Mouse (Mus musculus): Measurements from ENCODE around the gene Zfp334.

GRCm38 (mm10) chr2:165329703-165330102 is 58.4 kb downstream of the Zfp334 start:
- TF ChIP-seq CTCF (IDR thresholded peaks at IDR 0.05; ENCODE audit: insufficient read depth, low read depth, low read length), result no peak
- no peak for TF ChIP-seq POLR2A (IDR thresholded peaks at IDR 0.05; ENCODE audit: insufficient read depth, low read depth, low read length)

Data from olfactory bulb, adult 2 months (tissue).